Mouse (Mus musculus): ENCODE measurements around the gene Hoxa2. TPM values are rescaled to one million over a fixed set of nuclear protein-coding genes. Genes with fewer than 3 reads are reported as not detected.

The Hoxa2 gene
- polyA plus RNA-seq, 2 experiments: 1.0 to 3.1 TPM

DNA sequence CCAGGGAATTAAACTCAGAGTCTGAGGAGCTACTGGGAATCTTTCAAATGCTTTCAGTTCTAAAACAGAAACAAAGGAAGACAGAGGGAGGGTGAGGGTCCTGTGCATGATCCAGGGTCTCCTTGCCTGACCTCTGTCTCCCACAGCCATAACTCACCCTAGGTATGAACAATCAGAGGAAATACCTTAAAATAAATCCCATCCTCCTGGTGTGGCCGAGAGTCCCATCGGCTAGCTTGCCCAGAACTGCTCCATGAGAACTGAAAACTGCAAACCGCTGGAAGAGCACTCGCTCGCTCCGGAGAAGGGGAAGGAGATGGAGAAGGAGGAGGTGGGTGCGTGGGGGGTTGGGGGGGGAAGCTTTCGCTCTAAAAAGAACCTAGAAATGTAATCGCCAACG lies 15.1 kb upstream of the Hoxa2 start:
- H3K27ac ChIP-seq (replicated peaks; ENCODE audit: low read depth, low read length): no peak overlapping the region
- WGBS: 37% methylated on average over 10 of the region's 10 CpGs
- no peak overlapping the region for H3K9ac ChIP-seq (ENCODE audit: low read depth, low read length, severe bottlenecking)

DNA sequence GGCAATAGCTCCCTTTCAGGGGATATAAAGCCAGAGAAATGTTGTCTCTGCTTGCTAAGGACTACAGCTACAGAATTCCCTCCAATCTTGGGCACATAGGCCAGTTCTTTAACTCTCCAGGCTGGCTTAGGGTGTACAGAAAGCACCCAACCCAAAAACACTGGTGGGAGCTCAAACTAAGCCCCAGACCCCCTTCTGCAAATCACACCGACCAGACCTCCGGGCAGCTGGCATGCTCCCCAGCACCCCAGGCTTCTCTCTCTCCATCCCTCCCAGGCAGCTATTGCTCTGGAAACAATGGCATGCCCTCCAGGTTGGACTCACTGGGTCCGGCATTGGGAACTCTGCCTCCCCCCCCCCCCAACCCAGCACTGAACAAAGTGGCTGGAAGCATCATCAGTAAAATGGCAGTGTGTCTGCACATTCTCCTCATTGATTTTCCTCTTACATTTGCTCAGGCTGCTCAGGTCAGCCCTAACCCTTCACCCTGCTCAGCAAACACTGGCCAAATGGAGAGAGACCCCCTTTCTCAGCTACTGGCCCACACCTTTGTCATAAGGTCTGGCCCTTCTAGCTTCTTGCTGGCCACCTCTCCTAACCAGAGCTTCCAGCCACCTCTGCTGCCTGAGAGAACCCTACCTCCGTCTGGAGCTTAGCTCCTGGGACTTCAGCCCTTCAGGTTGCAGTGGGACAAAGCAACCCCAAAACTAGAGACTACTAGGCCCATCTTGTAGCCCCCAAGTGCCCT lies 14.5 kb upstream of the Hoxa2 start:
- WGBS: 25% methylated on average over 4 of the region's 4 CpGs
- Histone ChIP-seq H3K36me3 (ENCODE audit: control insufficient read depth, insufficient read depth, low read length) (peaks cover 17% of the 10 kb centered on the region), H3K4me1 (ENCODE audit: control insufficient read depth, insufficient read depth, low read length) (peaks cover 32% of the 10 kb centered on the region), H3K4me3 (replicated peaks; ENCODE audit: low read length) (no peak overlapping the region), H3K27ac (replicated peaks; ENCODE audit: low read depth, low read length) (no peak overlapping the region), H3K9me3 (ENCODE audit: control insufficient read depth, low read length) (no peaks in the 10 kb centered on the region), H3K9ac (ENCODE audit: low read depth, low read length, severe bottlenecking) (no peak overlapping the region), H3K27me3 (ENCODE audit: control insufficient read depth, insufficient read depth, low read length) (peaks cover 54% of the 10 kb centered on the region), H3K4me2 (replicated peaks; ENCODE audit: low read depth, low read length, severe bottlenecking) (no peak overlapping the region; the same call in 1 of the 2 replicates)
- no peak for DNase-seq (ENCODE audit: low spot score)
- TF ChIP-seq POLR2A (IDR thresholded peaks at IDR 0.05; ENCODE audit: borderline replicate concordance, extremely low read depth, insufficient read depth, insufficient read length): no peak
- ATAC-seq (ENCODE audit: low FRiP score, low read depth): no peak

More for the DNA sequence above, 15.1 kb upstream of the Hoxa2 start:
- Histone ChIP-seq H3K36me3 (ENCODE audit: control insufficient read depth, insufficient read depth, low read length) (peaks cover 17% of the 10 kb centered on the region), H3K4me2 (replicated peaks; ENCODE audit: low read depth, low read length, severe bottlenecking) (0 out of 2 replicates have a peak overlapping the region, but pooled peaks have one; percentile 0), H3K27me3 (ENCODE audit: control insufficient read depth, insufficient read depth, low read length) (peaks cover 58% of the 10 kb centered on the region), H3K4me3 (replicated peaks; ENCODE audit: low read length) (no peak overlapping the region), H3K9me3 (ENCODE audit: control insufficient read depth, low read length) (no peaks in the 10 kb centered on the region), H3K4me1 (ENCODE audit: control insufficient read depth, insufficient read depth, low read length) (peaks cover 38% of the 10 kb centered on the region)
- no peak for TF ChIP-seq POLR2A (IDR thresholded peaks at IDR 0.05; ENCODE audit: borderline replicate concordance, extremely low read depth, insufficient read depth, insufficient read length)
- DNase-seq (ENCODE audit: low spot score): no peak
- ATAC-seq (ENCODE audit: low FRiP score, low read depth): no peak

DNA sequence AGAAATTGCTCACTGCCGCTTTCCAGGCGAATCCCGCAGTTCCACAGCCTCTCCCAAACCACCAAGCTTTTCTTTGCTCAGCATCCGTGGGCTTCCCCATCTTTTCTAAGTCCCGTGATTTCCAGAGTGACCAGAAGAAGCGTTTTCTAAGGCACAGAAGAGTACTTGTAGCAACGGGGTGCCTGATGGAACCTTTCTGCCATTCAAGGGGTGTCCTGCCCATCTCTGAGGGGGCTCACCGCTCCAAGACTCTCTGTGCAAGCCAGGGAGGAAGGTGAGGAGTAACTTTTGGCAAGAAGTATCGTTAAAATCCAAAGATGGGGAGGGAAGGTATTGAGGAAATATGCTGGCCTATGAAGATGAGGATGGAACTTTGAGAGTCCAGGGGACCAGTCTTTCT lies 13.2 kb upstream of the Hoxa2 start:
- peaks cover 57% of the 10 kb centered on the region for H3K27me3 ChIP-seq (ENCODE audit: control insufficient read depth, insufficient read depth, low read length)
- TF ChIP-seq POLR2A (IDR thresholded peaks at IDR 0.05; ENCODE audit: borderline replicate concordance, extremely low read depth, insufficient read depth, insufficient read length): no peak
- peak overlapping the region; percentile 40 for H3K4me3 ChIP-seq (replicated peaks; ENCODE audit: low read length)
- DNase-seq (ENCODE audit: low spot score): no peak
- H3K4me2 ChIP-seq (replicated peaks; ENCODE audit: low read depth, low read length, severe bottlenecking): peak overlapping the region; percentile 68
- H3K9me3 ChIP-seq (ENCODE audit: control insufficient read depth, low read length): no peaks in the 10 kb centered on the region
- no peak overlapping the region for H3K9ac ChIP-seq (ENCODE audit: low read depth, low read length, severe bottlenecking)
- 22% methylated on average over 9 of the region's 9 CpGs for WGBS
- H3K4me1 ChIP-seq (ENCODE audit: control insufficient read depth, insufficient read depth, low read length): peaks cover 33% of the 10 kb centered on the region
- H3K36me3 ChIP-seq (ENCODE audit: control insufficient read depth, insufficient read depth, low read length): peaks cover 13% of the 10 kb centered on the region
- no peak for ATAC-seq (ENCODE audit: low FRiP score, low read depth)
- H3K27ac ChIP-seq (replicated peaks; ENCODE audit: low read depth, low read length): no peak overlapping the region

DNA sequence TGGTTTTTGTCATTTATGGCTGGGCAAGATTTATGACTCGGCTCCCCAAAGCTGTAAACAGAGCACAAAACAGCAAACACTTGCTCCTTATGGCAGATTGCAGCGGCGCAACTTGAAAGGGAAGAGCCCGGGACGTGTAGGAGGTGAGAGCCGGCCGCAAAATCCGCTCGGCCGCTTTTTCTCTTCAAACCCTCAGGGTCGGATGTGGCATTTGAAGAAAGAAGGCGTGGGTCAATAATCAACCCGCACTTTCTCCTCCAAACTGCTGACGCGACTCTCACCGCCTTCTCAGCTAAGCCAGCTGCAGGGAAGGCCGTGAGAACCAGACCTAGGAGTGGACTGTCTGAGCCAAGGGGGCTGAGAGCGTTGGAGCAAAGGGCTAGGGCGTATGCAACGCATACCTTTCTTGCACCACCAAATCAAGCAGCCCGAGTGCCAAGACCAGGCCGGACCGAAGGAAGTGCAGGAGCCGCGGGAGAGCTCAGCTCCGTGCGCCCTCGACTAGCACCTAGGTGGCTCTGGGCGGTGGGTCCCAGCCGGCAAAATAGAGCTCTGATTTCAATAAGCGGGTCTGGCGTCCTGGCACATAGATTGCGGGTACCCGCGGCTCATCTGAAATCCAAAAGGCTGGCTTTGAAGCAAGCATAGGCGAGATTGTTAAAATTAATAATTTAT lies 12.6 kb upstream of the Hoxa2 start, which contains the start of gene 5730596B20Rik:
Gene 5730596B20Rik, plus strand, starts transcription at position 438 of the 675 bp plus-strand sequence.
- no peak for TF ChIP-seq POLR2A (IDR thresholded peaks at IDR 0.05; ENCODE audit: borderline replicate concordance, extremely low read depth, insufficient read depth, insufficient read length)
- H3K27ac ChIP-seq (replicated peaks; ENCODE audit: low read depth, low read length): no peak within 1 kb of the TSS
- ATAC-seq (ENCODE audit: low FRiP score, low read depth) (no peak), DNase-seq (ENCODE audit: low spot score) (no peak)
- peak within 1 kb of the TSS; percentile 68 for H3K4me2 ChIP-seq (replicated peaks; ENCODE audit: low read depth, low read length, severe bottlenecking)
- peaks cover 15% of the 10 kb centered on the region for H3K36me3 ChIP-seq (ENCODE audit: control insufficient read depth, insufficient read depth, low read length)
- H3K27me3 ChIP-seq (ENCODE audit: control insufficient read depth, insufficient read depth, low read length): peaks cover 59% of the 10 kb centered on the region
- no peaks in the 10 kb centered on the region for H3K9me3 ChIP-seq (ENCODE audit: control insufficient read depth, low read length)
- H3K9ac ChIP-seq (ENCODE audit: low read depth, low read length, severe bottlenecking): 0 out of 2 replicates have a peak within 1 kb of the TSS, but pooled peaks have one; percentile 49
- peak within 1 kb of the TSS; percentile 40 for H3K4me3 ChIP-seq (replicated peaks; ENCODE audit: low read length)
- H3K4me1 ChIP-seq (ENCODE audit: control insufficient read depth, insufficient read depth, low read length): peaks cover 36% of the 10 kb centered on the region
- WGBS: 13% methylated on average over 36 of the region's 36 CpGs

DNA sequence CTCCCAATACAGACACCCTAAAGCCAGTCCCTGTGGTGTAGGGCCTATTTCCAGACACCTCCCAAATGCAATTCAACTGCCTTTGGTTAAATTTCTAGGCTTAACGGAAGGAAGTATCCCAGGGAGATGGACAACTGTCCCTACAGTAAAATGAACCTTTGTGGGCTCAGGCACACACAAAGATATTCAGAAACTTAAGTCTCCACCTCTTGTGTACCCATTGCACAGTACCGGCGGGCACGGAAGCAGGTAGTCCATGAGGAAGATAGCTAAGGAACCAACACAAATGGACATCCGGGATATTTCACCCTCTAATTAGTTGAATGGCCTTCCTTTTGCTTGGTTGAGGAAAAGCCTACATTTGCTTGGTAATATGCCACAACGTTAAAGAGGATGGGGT lies 11.8 kb upstream of the Hoxa2 start:
- Histone ChIP-seq H3K9ac (ENCODE audit: low read depth, low read length, severe bottlenecking) (peak overlapping the region; percentile 49; the same call in 1 of the 2 replicates), H3K4me3 (replicated peaks; ENCODE audit: low read length) (peak overlapping the region; percentile 40), H3K4me2 (replicated peaks; ENCODE audit: low read depth, low read length, severe bottlenecking) (peak overlapping the region; percentile 68), H3K4me1 (ENCODE audit: control insufficient read depth, insufficient read depth, low read length) (peaks cover 40% of the 10 kb centered on the region), H3K27ac (replicated peaks; ENCODE audit: low read depth, low read length) (no peak overlapping the region), H3K36me3 (ENCODE audit: control insufficient read depth, insufficient read depth, low read length) (peaks cover 15% of the 10 kb centered on the region), H3K27me3 (ENCODE audit: control insufficient read depth, insufficient read depth, low read length) (peaks cover 65% of the 10 kb centered on the region), H3K9me3 (ENCODE audit: control insufficient read depth, low read length) (no peaks in the 10 kb centered on the region)
- DNase-seq (ENCODE audit: low spot score) (no peak), ATAC-seq (ENCODE audit: low FRiP score, low read depth) (no peak)
- WGBS: 14% methylated on average over 6 of the region's 6 CpGs
- no peak for TF ChIP-seq POLR2A (IDR thresholded peaks at IDR 0.05; ENCODE audit: borderline replicate concordance, extremely low read depth, insufficient read depth, insufficient read length)

Data from limb, embryonic 14.5 days (tissue).